Mouse (Mus musculus) thymus, adult 2 months (tissue): ENCODE measurements around the gene Zfx.

ENCODE experiments used
- CTCF ChIP-seq: fragments of 200-500 bp; IDR thresholded peaks from 2 replicates; pipeline ENCODE4 v1.5.1; 2012; ENCODE audit warnings: mild to moderate bottlenecking, control low read depth, low read length, moderate library complexity, borderline replicate concordance; ENCODE audit not compliant: control insufficient read depth, poor library complexity, insufficient read depth; ENCODE audit errors: extremely low read depth
- POLR2A ChIP-seq: fragments of 200-500 bp; IDR thresholded peaks from 2 replicates; pipeline ENCODE4 v1.6.1; 2012; ENCODE audit warnings: mild to moderate bottlenecking, low read length, control low read depth, moderate library complexity; ENCODE audit not compliant: control insufficient read depth, poor library complexity, insufficient read depth; ENCODE audit errors: extremely low read depth

- no peak for TF ChIP-seq POLR2A
- TF ChIP-seq CTCF = no peak
Observed at GRCm38 (mm10) chrX:94060751-94061150, 62.8 kb downstream of the Zfx start.
